Mouse (Mus musculus) monocyte, adult 5-6 weeks (primary cell): Measurements from ENCODE around the gene Gm10720. TPM values are rescaled to one million over a fixed set of nuclear protein-coding genes. Genes with fewer than 3 reads are reported as not detected.
"Not testable (repeated sequence)": the region's sequence is repeated elsewhere in the genome, so short reads cannot be mapped to it uniquely, and the experiment has no call there.

Source experiments
- ATAC-seq: fragments of 153-309, 156-312 bp; replicated peaks from 2 replicates; pipeline ENCODE4 v1.8.0; 2017; ENCODE audit warnings: mild to moderate bottlenecking; ENCODE audit not compliant: low TSS enrichment, insufficient number of reproducible peaks, severe bottlenecking, poor library complexity, low FRiP score
- total RNA-seq: library from RNA; stranded (forward); fragments of 200-1000, 200-491, 200-594 nt; gene quantifications from 3 replicates; pipeline ENCODE4 v1.2.3, GENCODE M21; 2017

Gene Gm10720
- 8.3 to 8.9 TPM in 2 of 3 replicates, not detected in the other for total RNA-seq

DNA sequence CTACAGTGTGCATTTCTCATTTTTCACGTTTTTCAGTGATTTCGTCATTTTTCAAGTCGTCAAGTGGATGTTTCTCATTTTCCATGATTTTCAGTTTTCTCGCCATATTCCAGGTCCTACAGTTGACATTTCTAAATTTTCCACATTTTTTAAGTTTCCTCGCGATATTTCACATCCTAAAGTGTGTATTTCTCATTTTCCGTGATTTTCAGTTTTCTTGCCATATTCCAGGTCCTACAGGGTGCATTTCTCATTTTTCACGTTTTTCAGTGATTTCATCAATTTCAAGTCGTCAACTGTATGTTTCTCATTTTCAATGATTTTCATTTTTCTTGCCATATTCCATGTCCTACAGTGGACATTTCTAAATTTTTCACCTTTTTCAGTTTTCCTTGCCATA is at the start of gene Gm10720:
TSS of gene Gm10720 (plus strand) at position 301 of the 400 bp plus-strand sequence.
- not testable (repeated sequence) for ATAC-seq

DNA sequence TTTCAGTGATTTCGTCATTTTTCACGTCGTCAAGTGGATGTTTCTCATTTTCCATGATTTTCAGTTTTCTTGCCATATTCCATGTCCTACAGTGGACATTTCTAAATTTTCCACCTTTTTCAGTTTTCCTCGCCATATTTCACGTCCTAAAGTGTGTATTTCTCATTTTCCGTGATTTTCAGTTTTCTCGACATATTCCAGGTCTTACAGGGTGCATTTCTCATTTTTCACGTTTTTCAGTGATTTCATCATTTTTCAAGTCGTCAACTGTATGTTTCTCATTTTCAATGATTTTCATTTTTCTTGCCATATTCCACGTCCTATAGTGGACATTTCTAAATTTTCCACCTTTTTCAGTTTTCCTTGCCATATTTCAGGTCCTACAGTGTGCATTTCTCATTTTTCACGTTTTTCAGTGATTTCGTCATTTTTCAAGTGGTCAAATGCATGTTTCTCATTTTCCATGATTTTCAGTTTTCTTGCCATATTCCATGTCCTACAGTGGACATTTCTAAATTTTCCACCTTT is 14.9 kb upstream of the Gm10720 start, which contains the start of gene Gm10722:
TSS of gene Gm10722 (plus strand) at position 478 of the 528 bp plus-strand sequence.
- not testable (repeated sequence) for ATAC-seq

DNA sequence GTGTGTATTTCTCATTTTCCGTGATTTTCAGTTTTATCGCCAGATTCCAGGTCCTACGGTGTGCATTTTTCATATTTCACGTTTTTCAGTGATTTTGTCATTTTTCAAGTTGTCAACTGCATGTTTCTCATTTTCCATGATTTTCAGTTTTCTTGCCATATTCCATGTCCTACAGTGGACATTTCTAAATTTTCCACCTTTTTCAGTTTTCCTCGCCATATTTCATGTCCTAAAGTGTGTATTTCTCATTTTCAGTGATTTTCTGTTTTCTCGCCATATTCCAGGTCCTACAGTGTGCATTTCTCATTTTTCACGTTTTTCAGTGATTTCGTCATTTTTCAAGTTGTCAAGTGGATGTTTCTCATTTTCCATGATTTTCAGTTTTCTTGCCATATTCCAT is 14.4 kb upstream of the Gm10720 start:
- not testable (repeated sequence) for ATAC-seq

DNA sequence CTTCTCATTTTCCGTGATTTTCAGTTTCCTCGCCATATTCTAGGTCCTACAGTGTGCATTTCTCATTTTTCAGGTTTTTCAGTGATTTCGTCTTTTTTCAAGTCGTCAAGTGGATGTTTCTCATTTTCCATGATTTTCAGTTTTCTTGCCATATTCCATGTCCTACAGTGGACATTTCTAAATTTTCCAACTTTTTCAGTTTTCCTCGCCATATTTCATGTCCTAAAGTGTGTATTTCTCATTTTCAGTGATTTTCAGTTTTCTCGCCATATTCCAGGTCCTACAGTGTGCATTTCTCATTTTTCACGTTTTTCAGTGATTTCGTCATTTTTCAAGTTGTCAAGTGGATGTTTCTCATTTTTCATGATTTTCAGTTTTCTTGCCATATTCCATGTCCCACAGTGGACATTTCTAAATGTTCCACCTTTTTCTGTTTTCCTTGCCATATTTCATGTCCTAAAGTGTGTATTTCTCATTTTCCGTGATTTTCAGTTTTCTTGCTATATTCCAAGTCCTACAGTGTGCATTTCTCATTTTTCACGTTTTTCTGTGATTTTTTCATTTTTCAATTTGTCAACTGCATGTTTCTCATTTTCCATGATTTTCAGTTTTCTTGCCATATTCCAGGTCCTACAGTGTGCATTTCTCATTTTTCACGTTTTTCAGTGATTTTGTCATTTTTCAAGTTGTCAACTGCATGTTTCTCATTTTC is 13.3 kb upstream of the Gm10720 start:
- 0 out of 2 replicates have a peak, but pooled peaks have one; percentile 47 for ATAC-seq

DNA sequence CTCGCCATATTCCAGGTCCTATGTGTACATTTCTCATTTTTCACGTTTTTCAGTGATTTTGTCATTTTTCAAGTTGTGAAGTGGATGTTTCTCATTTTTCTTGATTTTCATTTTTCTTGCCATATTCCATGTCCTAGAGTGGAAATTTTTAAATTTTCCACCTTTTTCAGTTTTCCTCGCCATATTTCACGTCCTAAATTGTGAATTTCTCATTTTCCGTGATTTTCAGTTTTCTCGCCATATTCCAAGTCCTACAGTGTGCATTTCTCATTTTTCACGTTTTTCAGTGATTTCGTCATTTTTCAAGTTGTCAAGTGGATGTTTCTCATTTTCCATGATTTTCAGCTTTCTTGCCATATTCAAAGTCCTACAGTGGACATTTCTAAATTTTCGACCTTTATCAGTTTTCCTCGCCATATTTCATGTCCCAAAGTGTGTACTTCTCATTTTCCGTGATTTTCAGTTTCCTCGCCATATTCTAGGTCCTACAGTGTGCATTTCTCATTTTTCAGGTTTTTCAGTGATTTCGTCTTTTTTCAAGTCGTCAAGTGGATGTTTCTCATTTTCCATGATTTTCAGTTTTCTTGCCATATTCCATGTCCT is 12.6 kb upstream of the Gm10720 start, which contains the start of gene Gm11168:
TSS of gene Gm11168 (plus strand) at position 553 of the 603 bp plus-strand sequence.
- ATAC-seq: not testable (repeated sequence)

DNA sequence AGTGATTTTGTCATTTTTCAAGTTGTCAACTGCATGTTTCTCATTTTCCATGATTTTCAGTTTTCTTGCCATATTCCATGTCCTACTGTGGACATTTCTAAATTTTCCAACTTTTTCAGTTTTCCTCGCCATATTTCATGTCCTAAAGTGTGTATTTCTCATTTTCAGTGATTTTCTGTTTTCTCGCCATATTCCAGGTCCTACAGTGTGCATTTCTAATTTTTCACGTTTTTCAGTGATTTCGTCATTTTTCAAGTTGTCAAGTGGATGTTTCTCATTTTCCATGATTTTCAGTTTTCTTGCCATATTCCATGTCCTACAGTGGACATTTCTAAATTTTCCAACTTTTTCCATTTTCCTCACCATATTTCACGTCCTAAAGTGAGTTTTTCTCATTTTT is 9.3 kb upstream of the Gm10720 start:
- ATAC-seq: peak; percentile 47

DNA sequence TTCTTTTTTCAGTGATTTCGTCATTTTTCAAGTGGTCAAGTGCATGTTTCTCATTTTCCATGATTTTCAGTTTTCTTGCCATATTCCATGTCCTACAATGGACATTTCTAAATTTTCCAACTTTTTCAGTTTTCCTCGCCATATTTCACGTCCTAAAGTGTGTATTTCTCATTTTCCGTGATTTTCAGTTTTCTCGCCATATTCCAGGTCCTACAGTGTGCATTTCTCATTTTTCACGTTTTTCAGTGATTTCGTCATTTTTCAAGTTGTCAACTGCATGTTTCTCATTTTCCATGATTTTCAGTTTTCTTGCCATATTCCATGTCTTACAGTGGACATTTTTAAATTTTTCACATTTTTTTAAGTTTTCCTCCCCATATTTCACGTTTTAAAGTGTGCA is 8.8 kb upstream of the Gm10720 start:
- ATAC-seq: not testable (repeated sequence)

DNA sequence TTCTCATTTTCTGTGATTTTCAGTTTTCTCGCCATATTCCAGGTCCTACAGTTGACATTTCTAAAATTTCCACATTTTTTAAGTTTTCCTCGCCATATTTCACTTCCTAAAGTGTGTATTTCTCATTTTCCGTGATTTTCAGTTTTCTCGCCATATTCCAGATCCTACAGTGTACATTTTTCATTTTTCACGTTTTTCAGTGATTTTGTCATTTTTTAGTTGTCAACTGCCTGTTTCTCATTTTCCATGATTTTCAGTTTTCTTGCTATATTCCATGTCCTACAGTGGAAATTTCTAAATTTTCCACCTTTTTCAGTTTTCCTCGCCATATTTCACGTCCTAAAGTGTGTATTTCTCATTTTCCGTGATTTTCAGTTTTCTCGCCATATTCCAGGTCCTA is 8.2 kb upstream of the Gm10720 start:
- peak; percentile 33; the same call in 1 of the 2 replicates for ATAC-seq

DNA sequence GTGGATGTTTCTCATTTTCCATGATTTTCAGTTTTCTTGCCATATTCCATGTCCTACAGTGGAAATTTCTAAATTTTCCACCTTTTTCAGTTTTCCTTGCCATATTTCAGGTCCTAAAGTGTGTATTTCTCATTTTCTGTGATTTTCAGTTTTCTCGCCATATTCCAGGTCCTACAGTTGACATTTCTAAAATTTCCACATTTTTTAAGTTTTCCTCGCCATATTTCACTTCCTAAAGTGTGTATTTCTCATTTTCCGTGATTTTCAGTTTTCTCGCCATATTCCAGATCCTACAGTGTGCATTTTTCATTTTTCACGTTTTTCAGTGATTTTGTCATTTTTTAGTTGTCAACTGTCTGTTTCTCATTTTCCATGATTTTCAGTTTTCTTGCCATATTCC is 6.1 kb upstream of the Gm10720 start:
- ATAC-seq: peak; percentile 25

DNA sequence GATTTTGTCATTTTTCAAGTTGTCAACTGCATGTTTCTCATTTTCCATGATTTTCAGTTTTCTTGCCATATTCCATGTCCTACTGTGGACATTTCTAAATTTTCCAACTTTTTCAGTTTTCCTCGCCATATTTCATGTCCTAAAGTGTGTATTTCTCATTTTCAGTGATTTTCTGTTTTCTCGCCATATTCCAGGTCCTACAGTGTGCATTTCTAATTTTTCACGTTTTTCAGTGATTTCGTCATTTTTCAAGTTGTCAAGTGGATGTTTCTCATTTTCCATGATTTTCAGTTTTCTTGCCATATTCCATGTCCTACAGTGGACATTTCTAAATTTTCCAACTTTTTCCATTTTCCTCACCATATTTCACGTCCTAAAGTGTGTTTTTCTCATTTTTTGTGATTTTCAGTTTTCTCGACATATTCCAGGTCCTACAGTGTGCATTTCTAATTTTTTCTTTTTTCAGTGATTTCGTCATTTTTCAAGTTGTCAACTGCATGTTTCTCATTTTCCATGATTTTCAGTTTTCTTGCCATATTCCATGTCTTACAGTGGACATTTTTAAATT is 3.3 kb upstream of the Gm10720 start:
- peak; percentile 64 for ATAC-seq

DNA sequence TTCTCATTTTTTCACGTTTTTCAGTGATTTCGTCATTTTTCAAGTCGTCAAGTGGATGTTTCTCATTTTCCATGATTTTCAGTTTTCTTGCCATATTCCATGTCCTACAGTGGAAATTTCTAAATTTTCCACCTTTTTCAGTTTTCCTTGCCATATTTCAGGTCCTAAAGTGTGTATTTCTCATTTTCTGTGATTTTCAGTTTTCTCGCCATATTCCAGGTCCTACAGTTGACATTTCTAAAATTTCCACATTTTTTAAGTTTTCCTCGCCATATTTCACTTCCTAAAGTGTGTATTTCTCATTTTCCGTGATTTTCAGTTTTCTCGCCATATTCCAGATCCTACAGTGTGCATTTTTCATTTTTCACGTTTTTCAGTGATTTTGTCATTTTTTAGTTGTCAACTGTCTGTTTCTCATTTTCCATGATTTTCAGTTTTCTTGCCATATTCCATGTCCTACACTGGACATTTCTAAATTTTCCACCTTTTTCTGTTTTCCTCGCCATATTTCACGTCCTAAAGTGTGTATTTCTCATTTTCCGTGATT is 2.6 kb upstream of the Gm10720 start, which contains the start of gene Gm10721:
TSS of gene Gm10721 (plus strand) at position 408 of the 547 bp plus-strand sequence.
- ATAC-seq: peak; percentile 42

DNA sequence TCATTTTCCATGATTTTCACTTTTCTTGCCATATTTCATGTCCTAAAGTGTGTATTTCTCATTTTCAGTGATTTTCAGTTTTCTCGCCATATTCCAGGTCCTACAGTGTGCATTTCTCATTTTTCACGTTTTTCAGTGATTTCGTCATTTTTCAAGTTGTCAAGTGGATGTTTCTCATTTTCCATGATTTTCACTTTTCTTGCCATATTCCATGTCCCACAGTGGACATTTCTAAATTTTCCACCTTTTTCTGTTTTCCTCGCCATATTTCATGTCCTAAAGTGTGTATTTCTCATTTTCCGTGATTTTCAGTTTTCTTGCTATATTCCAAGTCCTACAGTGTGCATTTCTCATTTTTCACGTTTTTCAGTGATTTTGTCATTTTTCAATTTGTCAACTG is 442 bp downstream of the Gm10720 start:
- not testable (repeated sequence) for ATAC-seq

DNA sequence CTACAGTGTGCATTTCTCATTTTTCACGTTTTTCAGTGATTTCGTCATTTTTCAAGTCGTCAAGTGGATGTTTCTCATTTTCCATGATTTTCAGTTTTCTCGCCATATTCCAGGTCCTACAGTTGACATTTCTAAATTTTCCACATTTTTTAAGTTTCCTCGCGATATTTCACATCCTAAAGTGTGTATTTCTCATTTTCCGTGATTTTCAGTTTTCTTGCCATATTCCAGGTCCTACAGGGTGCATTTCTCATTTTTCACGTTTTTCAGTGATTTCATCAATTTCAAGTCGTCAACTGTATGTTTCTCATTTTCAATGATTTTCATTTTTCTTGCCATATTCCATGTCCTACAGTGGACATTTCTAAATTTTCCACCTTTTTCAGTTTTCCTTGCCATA is 1.7 kb downstream of the Gm10720 start, which contains the start of gene Gm10719:
TSS of gene Gm10719 (plus strand) at position 301 of the 400 bp plus-strand sequence.
- ATAC-seq: not testable (repeated sequence)

DNA sequence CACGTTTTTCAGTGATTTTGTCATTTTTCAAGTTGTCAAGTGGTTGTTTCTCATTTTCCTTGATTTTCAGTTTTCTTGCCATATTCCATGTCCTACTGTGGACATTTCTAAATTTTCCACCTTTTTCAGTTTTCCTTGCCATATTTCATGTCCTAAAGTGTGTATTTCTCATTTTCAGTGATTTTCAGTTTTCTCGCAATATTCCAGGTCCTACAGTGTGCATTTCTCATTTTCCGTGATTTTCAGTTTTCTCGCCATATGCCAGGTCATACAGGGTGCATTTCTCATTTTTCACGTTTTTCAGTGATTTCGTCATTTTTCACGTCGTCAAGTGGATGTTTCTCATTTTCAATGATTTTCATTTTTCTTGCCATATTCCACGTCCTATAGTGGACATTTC is 3.5 kb downstream of the Gm10720 start:
- not testable (repeated sequence) for ATAC-seq

DNA sequence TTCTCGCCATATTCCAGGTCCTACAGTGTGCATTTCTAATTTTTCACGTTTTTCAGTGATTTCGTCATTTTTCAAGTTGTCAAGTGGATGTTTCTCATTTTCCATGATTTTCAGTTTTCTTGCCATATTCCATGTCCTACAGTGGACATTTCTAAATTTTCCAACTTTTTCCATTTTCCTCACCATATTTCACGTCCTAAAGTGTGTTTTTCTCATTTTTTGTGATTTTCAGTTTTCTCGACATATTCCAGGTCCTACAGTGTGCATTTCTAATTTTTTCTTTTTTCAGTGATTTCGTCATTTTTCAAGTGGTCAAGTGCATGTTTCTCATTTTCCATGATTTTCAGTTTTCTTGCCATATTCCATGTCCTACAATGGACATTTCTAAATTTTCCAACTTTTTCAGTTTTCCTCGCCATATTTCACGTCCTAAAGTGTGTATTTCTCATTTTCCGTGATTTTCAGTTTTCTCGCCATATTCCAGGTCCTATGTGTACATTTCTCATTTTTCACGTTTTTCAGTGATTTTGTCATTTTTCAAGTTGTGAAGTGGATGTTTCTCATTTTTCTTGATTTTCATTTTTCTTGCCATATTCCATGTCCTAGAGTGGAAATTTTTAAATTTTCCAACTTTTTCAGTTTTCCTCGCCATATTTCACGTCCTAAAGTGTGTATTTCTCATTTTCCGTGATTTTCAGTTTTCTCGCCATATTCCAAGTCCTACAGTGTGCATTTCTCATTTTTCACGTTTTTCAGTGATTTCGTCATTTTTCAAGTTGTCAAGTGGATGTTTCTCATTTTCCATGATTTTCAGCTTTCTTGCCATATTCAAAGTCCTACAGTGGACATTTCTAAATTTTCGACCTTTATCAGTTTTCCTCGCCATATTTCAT is 4.6 kb downstream of the Gm10720 start:
- ATAC-seq: peak; percentile 56

DNA sequence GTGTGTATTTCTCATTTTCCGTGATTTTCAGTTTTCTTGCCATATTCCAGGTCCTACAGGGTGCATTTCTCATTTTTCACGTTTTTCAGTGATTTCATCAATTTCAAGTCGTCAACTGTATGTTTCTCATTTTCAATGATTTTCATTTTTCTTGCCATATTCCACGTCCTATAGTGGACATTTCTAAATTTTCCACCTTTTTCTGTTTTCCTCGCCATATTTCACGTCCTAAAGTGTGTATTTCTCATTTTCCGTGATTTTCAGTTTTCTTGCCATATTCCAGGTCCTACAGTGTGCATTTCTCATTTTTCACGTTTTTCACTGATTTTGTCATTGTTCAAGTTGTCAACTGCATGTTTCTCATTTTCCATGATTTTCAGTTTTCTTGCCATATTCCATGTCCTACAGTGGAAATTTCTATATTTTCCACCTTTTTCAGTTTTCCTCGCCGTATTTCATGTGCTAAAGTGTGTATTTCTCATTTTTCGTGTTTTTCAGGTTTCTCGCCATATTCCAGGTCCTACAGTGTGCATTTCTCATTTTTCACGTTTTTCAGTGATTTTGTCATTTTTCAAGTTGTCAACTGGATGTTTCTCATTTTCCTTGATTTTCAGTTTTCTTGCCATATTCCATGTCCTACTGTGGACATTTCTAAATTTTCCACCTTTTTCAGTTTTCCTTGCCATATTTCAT is 7.0 kb downstream of the Gm10720 start:
- not testable (repeated sequence) for ATAC-seq

DNA sequence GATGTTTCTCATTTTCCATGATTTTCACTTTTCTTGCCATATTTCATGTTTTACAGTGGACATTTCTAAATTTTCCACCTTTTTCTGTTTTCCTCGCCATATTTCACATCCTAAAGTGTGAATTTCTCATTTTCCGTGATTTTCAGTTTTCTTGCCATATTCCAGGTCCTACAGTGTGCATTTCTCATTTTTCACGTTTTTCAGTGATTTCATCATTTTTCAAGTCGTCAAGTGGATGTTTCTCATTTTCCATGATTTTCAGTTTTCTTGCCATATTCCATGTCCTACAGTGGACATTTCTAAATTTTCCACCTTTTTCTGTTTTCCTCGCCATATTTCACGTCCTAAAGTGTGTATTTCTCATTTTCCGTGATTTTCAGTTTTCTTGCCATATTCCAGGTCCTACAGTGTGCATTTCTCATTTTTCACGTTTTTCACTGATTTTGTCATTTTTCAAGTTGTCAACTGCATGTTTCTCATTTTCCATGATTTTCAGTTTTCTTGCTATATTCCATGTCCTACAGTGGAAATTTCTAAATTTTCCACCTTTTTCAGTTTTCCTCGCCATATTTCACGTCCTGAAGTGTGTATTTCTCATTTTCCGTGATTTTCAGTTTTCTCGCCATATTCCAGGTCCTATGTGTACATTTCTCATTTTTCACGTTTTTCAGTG is 8.0 kb downstream of the Gm10720 start, which contains the start of gene Gm10718:
TSS of gene Gm10718 (plus strand) at position 236 of the 673 bp plus-strand sequence.
- not testable (repeated sequence) for ATAC-seq
